Mouse (Mus musculus) midbrain, embryonic 15.5 days (tissue): Measurements from ENCODE around the gene Gm8180. TPM values are rescaled to one million over a fixed set of nuclear protein-coding genes. Genes with fewer than 3 reads are reported as not detected.
A peak's percentile ranks its signal among the peaks of the same experiment; 100 is the strongest.
"Not testable (repeated sequence)": the region's sequence is repeated elsewhere in the genome, so short reads cannot be mapped to it uniquely, and the experiment has no call there.

ENCODE experiments used
- ATAC-seq: fragments of 200-750 bp; cut with Nextera tagmentation; replicated peaks from 2 replicates; pipeline ENCODE4 v1.8.0; 2017; ENCODE audit warnings: moderate TSS enrichment
- H3K27ac ChIP-seq: fragments of 300-500 bp; sonication (generic); 2 replicates; pipeline ENCODE4 v1.5.1; 2015; ENCODE audit warnings: mild to moderate bottlenecking, inconsistent platforms
- H3K27me3 ChIP-seq: fragments of 300-500 bp; sonication (generic); replicated peaks from 2 replicates; pipeline ENCODE4 v1.6.1; 2015; ENCODE audit warnings: inconsistent platforms
- H3K36me3 ChIP-seq: fragments of 300-500 bp; sonication (generic); replicated peaks from 2 replicates; pipeline ENCODE4 v1.6.1; 2015; ENCODE audit warnings: inconsistent platforms
- H3K4me1 ChIP-seq: fragments of 300-500 bp; sonication (generic); 2 replicates; pipeline ENCODE4 v1.6.1; 2015; ENCODE audit warnings: inconsistent platforms
- H3K4me2 ChIP-seq: fragments of 300-500 bp; sonication (generic); 2 replicates; pipeline ENCODE4 v1.6.1; 2015; ENCODE audit warnings: inconsistent platforms, mild to moderate bottlenecking, moderate library complexity
- H3K4me3 ChIP-seq: fragments of 300-500 bp; sonication (generic); 2 replicates; pipeline ENCODE4 v1.5.1; 2015; ENCODE audit warnings: mild to moderate bottlenecking, inconsistent platforms
- H3K9ac ChIP-seq: fragments of 300-500 bp; sonication (generic); 2 replicates; pipeline ENCODE4 v1.6.1; 2015; ENCODE audit warnings: mild to moderate bottlenecking, inconsistent platforms
- H3K9me3 ChIP-seq: fragments of 300-500 bp; sonication (generic); 2 replicates; pipeline ENCODE4 v1.6.1; 2016; ENCODE audit warnings: inconsistent platforms
- WGBS: fragments of 180-500 bp; shearing (Covaris S2); methylation state at CpG from one replicate; pipeline ENCODE4 v1.1.7; 2015; ENCODE audit warnings: mixed read lengths; 5-methylcytosine and 5-hydroxymethylcytosine counted together
- polyA plus RNA-seq: library from polyadenylated mRNA; unstranded; fragments of >200 nt; fragmentation: Nextera tagmentation; extraction: Ambion mirVana; gene quantifications from 2 replicates; pipeline ENCODE4 v1.2.1, GENCODE M21; 2015

The Gm8180 gene
- not detected in 2 replicates for polyA plus RNA-seq

GRCm38 (mm10) chr14:43784645-43785044 lies at the start of gene Gm8180:
Gm8180 (minus strand) TSS chr14:43784745.
- not testable (repeated sequence) for H3K36me3 ChIP-seq, H3K4me1 ChIP-seq, H3K27me3 ChIP-seq, H3K4me3 ChIP-seq, H3K9me3 ChIP-seq, H3K27ac ChIP-seq, H3K4me2 ChIP-seq, H3K9ac ChIP-seq, ATAC-seq
- WGBS = 86% methylated on average over 3 of the region's 3 CpGs

DNA sequence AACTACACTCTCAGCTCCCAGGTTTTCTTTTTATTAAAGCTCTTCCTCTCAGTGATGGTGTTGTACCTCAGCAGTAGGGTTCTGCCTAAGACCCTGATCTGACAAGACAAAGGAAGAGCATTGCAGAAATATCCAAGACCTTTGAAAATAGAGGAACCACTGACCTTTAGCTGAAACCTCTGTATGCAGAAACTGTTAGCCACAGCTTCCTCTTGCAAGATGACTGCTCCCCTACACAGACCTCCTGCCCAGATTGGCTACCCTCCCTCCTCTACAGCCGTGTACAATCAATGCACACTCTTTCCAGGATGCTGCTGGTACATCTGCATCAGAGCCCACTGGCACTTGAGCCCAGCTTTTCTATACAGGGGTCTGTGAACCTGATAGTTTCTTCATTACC lies 45.8 kb upstream of the Gm8180 start:
- 55% methylated on average over 1 of the region's 1 CpGs for WGBS
- H3K9ac ChIP-seq, H3K27ac ChIP-seq, ATAC-seq, H3K27me3 ChIP-seq, H3K36me3 ChIP-seq, H3K4me3 ChIP-seq, H3K4me1 ChIP-seq, H3K4me2 ChIP-seq, H3K9me3 ChIP-seq: not testable (repeated sequence)

DNA sequence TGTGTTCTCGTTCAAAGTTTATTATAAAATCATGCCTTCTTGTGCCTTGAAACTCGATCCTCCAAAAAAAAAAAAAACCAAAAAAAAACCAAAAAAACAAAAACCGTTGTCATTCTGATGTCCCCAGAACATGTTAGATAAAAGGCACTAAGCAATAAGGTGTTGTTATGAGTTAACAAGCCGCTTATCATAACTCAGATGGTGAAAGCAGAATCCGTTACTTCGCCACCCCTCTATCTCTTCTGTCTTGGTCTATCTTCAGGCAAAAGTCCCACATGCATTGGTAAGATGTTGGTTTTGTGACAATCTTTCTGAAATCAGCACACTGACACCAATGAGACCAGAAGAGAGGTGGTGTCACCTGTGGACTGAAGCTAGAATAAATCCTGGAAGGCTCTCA lies 39.6 kb upstream of the Gm8180 start:
- ATAC-seq, H3K36me3 ChIP-seq, H3K9ac ChIP-seq, H3K9me3 ChIP-seq, H3K4me2 ChIP-seq, H3K27me3 ChIP-seq, H3K4me1 ChIP-seq, H3K27ac ChIP-seq, H3K4me3 ChIP-seq: not testable (repeated sequence)
- 93% methylated on average over 6 of the region's 6 CpGs for WGBS

DNA sequence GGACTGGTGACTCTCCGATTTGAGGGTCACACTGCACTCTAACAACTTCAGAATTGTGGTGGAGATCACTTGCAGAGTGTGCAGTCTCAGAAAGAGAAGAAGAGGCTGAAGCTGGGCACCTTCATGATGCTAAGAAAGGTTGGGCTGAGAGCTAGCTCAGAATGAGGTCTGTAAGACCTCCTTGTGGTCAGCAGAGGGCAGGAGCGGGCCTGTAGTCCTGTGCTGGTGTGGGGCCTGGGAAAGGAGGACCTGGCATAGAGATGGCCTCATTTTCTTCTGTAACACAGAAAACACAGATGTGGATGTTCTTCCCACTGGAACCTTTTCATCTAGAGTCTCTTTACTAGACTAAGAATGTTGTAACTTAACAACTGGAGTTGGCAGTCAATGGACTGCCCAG lies 37.3 kb upstream of the Gm8180 start:
- not testable (repeated sequence) for H3K27me3 ChIP-seq, H3K9me3 ChIP-seq, H3K9ac ChIP-seq, H3K4me1 ChIP-seq, H3K4me2 ChIP-seq, H3K36me3 ChIP-seq, H3K4me3 ChIP-seq, H3K27ac ChIP-seq, ATAC-seq
- WGBS = 44% methylated on average over 1 of the region's 2 CpGs

- H3K9me3 ChIP-seq, ATAC-seq: not testable (repeated sequence)
- whole genome bisulfite sequencing = 71% methylated on average over 8 of the region's 9 CpGs
These were observed 27.9 kb upstream of the Gm8180 start for GRCm38 (mm10) chr14:43812458-43812857.

GRCm38 (mm10) chr14:43808142-43808541 lies 23.6 kb upstream of the Gm8180 start:
- H3K4me1 ChIP-seq, H3K27me3 ChIP-seq, H3K27ac ChIP-seq, H3K9ac ChIP-seq, H3K4me3 ChIP-seq, H3K36me3 ChIP-seq, H3K9me3 ChIP-seq, H3K4me2 ChIP-seq, ATAC-seq: not testable (repeated sequence)
- 79% methylated on average over 4 of the region's 4 CpGs for WGBS

More at GRCm38 (mm10) chr14:43812458-43812857, 27.9 kb upstream of the Gm8180 start:
- not testable (repeated sequence) for H3K4me1 ChIP-seq, H3K27ac ChIP-seq, H3K27me3 ChIP-seq, H3K36me3 ChIP-seq, H3K9ac ChIP-seq, H3K4me2 ChIP-seq, H3K4me3 ChIP-seq

DNA sequence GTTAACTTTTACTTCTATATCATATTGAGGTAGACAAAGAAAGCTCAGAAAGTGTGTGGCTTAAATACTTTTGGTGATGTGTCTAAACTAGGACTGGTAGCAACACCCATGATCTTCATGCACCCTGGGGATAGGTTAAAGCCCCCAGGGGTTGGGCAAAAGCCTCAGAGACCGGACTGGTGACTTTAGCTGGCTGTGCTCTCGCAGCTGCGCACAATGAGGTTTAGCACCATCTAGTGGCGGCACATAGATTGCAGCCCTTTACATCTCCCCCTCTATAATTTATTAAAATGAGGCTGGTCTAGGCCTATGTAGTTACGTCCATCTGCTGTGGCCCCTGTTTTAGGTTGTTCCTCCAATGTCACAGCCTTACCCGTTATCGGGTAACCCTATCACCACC lies 19.9 kb upstream of the Gm8180 start:
- H3K27me3 ChIP-seq, H3K36me3 ChIP-seq, ATAC-seq, H3K4me3 ChIP-seq, H3K4me2 ChIP-seq, H3K9ac ChIP-seq, H3K9me3 ChIP-seq, H3K27ac ChIP-seq, H3K4me1 ChIP-seq: not testable (repeated sequence)
- 24% methylated on average over 7 of the region's 7 CpGs for WGBS

DNA sequence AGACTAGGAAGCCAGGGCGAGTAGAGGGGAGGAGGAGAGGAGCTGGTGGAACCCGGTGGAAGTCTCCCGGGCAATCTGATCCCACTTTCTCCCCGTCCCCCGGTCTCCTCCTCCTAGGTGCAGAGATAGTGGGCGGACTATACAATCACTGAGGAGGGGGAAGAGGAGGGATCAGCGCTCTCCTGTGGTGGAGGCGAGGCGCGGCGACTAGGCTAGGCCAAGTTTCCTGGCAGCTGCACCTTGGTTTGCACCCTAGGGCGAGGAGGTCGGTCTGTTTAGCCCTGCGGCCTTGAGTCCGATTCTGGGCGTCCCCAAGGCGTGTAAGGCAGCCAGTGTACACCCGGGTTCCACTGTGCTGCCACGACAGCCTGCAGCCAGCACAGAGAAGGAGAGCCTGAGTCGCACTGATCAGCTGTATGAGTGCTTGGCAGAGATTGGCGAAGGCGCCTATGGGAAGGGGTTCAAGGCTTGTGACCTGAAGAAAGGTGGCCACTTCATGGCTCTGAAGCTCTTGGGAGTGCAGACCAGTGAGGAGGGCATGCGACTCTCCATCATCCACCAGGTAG lies 12.4 kb upstream of the Gm8180 start:
- not testable (repeated sequence) for H3K9me3 ChIP-seq, H3K4me1 ChIP-seq, H3K9ac ChIP-seq, H3K36me3 ChIP-seq, H3K27me3 ChIP-seq, H3K27ac ChIP-seq
- peak overlapping the region; percentile 42 for H3K4me2 ChIP-seq
- ATAC-seq = peak; percentile 86
- peak overlapping the region; percentile 18 for H3K4me3 ChIP-seq
- 12% methylated on average over 23 of the region's 23 CpGs for WGBS

- Histone ChIP-seq H3K9me3 (no peaks in the 10 kb centered on the region), H3K4me3 (peak overlapping the region; percentile 18), H3K4me2 (peak overlapping the region; percentile 42), H3K9ac (no peak overlapping the region), H3K27ac (no peak overlapping the region), H3K27me3 (no peaks in the 10 kb centered on the region), H3K36me3 (no peaks in the 10 kb centered on the region), H3K4me1 (no peaks in the 10 kb centered on the region)
- peak; percentile 78; the same call in 1 of the 2 replicates for ATAC-seq
- WGBS = 17% methylated on average over 14 of the region's 14 CpGs
These were observed 11.7 kb upstream of the Gm8180 start for GRCm38 (mm10) chr14:43796069-43796904.

DNA sequence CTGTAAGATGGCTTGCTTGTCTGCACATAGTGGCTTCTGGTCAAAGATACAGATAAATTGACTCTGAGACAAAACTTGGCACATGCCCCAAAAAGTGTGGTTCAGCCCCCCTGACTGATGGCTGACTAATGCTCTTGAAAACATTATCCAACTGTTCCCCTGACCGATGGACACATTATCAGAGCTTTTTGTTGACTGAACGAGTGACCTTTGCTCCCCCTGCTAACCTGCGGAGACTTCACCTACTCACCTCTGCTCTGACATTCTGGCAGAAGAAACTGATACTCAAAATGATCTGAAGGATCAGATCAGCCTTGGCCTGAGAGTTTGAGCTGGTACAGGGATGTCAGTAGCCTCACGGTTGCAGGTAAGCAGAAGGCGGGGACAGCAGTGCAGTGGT lies 9.3 kb upstream of the Gm8180 start:
- not testable (repeated sequence) for H3K4me2 ChIP-seq, H3K9me3 ChIP-seq, H3K4me1 ChIP-seq, H3K27me3 ChIP-seq, H3K27ac ChIP-seq, H3K4me3 ChIP-seq, H3K9ac ChIP-seq, ATAC-seq, H3K36me3 ChIP-seq
- WGBS = 87% methylated on average over 5 of the region's 5 CpGs

GRCm38 (mm10) chr14:43747566-43747965 lies 37.0 kb downstream of the Gm8180 start, which contains the start of gene Gm6526:
Gm6526 (plus strand) TSS chr14:43747866.
- H3K4me3 ChIP-seq, H3K4me1 ChIP-seq, H3K27ac ChIP-seq, H3K9me3 ChIP-seq, H3K4me2 ChIP-seq, H3K36me3 ChIP-seq, ATAC-seq, H3K27me3 ChIP-seq, H3K9ac ChIP-seq: not testable (repeated sequence)
- WGBS = 80% methylated on average over 4 of the region's 4 CpGs
